Mouse (Mus musculus): ENCODE results near the gene Tex46.

GRCm38 (mm10) chr4:136621336-136621735 is 11.1 kb downstream of the Tex46 start:
- TF ChIP-seq CTCF (IDR thresholded peaks at IDR 0.05; ENCODE audit: extremely low read depth, insufficient read depth, low read length) (peak; percentile 62), POLR2A (IDR thresholded peaks at IDR 0.05; ENCODE audit: extremely low read depth, insufficient read depth, low read length) (no peak)

Data from cortical plate, adult 2 months (tissue).